Mouse (Mus musculus) urinary bladder, postnatal 14 days (tissue): ENCODE results near the gene Bag6.
A peak's percentile ranks its signal among the peaks of the same experiment; 100 is the strongest.
"Not testable (repeated sequence)": the region's sequence is repeated elsewhere in the genome, so short reads cannot be mapped to it uniquely, and the experiment has no call there.

Experiments
- DNase-seq: peaks from one replicate; pipeline ENCODE4 v3.0.0; 2021; ENCODE audit warnings: low spot score

Bag6 gene

DNA sequence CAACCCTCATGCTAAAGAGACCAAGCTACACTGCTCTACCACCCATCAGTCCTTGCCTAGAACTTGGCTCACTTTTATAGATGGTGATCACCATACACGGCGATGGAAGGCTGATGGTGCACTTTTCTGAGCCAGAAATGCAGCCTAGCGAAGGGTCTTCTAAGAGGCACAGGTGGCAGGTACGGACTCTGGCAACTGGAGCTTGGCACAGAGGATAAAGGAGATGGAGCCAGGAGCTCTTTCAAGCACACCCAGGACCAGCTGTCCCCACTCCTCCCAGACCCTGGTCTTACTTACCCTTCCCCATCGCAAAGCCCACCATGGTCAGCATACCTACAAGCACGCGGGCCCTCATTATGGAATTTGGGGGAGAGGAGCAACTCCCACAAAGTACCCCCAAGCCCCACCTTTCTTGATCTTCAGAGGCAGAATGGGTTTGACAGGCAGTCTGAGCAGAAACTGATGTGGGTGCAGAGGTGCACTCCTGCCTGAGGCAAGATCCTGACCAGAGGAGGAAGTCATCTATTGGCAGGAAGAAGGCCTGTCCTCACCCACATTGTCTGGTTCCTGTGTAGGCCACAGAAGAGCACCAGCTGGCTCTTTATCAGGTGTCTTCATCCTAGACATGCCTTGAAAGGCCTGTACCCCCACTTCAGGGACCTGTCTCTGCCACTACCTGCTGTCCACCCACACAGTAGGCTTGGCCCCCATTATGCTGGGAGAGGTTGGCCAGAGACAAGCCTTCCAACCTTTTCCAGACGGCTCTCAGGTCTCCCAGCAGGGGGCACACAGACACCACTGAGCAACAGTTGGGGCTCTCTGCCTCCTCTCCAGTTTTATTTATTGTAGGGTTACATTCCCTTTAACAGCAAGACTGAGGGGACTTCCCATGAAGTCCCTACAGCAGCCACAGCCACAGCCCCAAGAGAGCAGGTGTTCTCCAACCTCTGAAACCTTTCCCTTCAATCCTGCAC lies 19.6 kb upstream of the Bag6 start, which contains the start of gene Ly6g5b:
TSS of gene Ly6g5b (minus strand) at position 383 of the 974 bp plus-strand sequence.
- no peak for DNase-seq

- DNase-seq = peak; percentile 46
Observed at GRCm38 (mm10) chr17:35120745-35121142, 14.2 kb upstream of the Bag6 start.

GRCm38 (mm10) chr17:35121143-35121799 lies 13.7 kb upstream of the Bag6 start, which contains the start of gene Gpank1:
Gene Gpank1, plus strand, starts transcription at chr17:35121455.
- peak; percentile 99 for DNase-seq

- DNase-seq = peak; percentile 42
Observed at GRCm38 (mm10) chr17:35121871-35122303, 13.1 kb upstream of the Bag6 start, which contains the start of gene Csnk2b. Gene Csnk2b, minus strand, starts transcription at chr17:35122053.

DNA sequence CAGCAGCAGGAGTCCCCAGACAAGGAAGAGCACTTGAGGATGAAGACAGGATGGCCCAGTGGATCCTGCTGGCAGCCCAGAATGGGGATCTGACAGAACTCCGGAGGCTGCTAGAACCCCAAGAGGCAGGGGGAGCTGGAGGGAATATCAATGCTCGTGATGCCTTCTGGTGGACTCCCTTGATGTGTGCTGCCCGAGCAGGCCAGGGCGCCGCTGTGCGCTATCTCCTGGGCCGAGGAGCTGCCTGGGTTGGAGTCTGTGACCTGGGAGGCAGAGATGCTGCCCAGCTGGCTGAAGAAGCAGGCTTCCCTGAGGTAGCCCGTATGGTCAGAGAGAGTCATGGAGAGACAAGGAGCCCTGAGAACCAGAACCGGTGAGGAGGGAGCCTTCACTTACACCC lies 11.7 kb upstream of the Bag6 start:
- not testable (repeated sequence) for DNase-seq

DNA sequence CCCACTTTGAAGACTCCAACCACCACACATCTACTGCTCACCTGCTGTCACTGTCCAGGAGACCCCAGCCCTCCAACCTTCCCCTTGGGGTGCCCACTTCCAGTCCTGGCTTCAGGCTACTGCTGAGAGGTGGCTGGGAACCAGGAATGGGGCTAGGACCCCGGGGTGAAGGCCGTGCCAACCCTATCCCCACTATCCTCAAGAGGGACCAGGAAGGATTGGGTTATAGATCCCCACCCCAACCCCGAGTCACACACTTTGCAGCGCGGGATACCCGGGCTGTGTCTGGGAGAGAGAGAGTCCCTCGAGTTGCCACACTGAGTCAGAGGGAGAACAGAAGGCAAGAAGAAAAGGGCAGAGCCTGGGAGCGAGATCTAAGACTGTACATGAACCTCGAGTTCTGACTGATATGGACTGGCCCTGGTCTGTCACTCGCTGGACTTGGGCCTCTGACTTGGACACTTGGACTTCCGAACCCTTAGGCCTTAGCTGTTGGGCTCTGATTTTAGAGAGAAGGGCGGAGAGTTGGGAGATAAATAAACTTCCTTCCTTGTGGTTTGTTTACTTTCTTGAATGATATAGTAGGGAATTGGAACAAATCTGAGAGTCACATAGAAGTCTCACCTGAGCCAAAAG lies 10.6 kb upstream of the Bag6 start:
- DNase-seq = not testable (repeated sequence)

DNA sequence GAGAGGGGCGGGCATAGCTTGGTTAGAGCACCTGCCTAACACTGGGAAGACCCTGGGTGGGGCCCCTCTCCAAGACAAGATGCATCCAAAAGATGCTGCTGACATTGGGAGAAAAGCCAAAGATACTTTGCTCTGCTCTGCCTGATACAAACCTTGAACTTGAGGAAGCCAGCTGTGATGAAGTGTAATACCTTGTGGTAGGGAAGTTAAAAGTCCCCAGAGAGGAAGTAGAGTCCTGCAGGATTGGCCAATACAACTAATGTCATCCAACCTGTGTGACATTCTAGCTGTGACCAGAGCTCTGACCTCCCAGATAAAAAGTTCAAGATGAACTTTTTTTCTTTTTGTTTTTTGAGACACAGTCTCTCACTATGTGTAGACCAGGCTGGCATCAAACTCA lies 9.9 kb upstream of the Bag6 start:
- DNase-seq = no peak

DNA sequence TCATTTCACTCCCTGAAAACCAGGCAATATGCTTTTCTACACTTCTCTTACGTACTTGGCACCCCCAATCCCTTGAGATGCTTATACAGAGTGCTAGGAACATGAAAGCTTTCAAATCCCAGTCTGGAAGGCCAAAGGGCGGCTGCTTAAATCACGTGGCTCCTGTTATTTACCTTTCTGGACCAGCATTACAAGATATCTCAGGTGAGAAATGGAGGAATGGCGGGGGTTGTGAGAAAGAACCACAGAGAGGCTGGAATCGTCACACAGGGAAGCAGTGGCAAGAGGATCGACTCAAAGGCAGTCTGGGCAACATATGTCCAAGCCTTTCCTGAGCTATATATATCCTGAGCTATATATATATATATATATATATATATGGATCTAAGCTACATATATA lies 9.4 kb upstream of the Bag6 start:
- DNase-seq = no peak

DNA sequence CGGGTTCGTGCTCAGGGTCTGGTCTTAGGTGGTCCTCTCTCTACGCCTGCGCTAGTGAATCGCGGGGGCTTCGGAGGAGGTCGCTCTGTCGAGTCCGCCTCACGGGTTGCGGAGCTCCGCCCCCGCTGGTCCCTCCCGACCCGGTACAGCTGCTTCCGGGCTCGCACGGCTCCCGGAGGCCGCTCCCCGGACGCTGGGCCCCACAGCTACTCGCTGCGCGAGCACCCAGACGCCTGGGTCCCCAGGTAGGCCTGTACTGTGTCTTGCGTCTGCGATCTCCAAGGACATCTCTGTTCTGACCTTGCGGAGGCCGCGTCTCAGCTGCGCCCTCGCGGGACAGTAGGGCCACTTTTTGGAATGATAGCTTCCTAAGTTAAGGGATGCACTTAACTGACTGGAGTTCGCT lies 8.8 kb upstream of the Bag6 start, which contains the start of gene D17H6S53E:
TSS of gene D17H6S53E (plus strand) at position 168 of the 406 bp plus-strand sequence.
- DNase-seq = peak; percentile 76

- DNase-seq = no peak
Observed at GRCm38 (mm10) chr17:35127017-35127416, 8.0 kb upstream of the Bag6 start.

- no peak for DNase-seq
Observed at GRCm38 (mm10) chr17:35128996-35129395, 6.0 kb upstream of the Bag6 start.

DNA sequence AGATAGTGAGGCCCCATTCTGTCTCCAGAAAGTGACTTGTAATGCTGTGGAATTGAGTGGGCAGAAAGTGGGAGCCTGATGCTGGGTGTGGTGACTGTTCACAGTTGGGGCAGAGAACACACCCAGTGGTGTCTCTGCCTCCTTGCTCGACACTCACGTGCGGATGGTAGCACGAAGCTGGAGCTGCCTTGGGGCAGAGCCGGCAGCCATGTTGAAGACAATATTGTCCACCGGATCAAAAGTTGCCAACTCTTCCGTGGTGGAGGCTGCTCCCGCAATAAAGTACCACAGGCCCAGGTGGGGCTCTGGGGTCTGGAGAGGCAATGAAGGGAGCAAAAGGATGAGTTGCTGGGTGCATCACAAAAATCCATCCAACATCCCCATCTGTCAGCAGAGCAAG lies 3.9 kb upstream of the Bag6 start:
- no peak for DNase-seq

- DNase-seq = no peak
Observed at GRCm38 (mm10) chr17:35131500-35132173, 3.3 kb upstream of the Bag6 start, which contains the start of gene Apom. Gene Apom, minus strand, starts transcription at chr17:35132050.

DNA sequence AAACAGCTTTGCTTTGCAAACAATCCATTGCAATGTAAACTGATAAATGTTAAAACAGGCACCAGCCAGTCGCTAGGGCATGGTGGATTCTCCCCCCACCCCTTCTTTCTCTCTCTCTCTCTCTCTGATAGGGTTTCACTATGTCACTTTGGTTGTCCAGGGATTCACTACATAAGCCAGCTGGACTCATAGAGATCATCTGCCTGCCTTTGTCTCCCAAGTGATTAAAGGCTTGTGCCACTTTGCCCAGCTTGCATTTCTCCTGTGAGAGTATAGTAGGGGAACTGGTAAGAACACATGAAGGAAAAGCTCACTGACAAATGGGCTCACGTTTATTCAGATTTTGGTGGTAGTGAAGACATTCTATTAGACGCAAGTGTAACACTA lies 2.8 kb upstream of the Bag6 start:
- no peak for DNase-seq

DNA sequence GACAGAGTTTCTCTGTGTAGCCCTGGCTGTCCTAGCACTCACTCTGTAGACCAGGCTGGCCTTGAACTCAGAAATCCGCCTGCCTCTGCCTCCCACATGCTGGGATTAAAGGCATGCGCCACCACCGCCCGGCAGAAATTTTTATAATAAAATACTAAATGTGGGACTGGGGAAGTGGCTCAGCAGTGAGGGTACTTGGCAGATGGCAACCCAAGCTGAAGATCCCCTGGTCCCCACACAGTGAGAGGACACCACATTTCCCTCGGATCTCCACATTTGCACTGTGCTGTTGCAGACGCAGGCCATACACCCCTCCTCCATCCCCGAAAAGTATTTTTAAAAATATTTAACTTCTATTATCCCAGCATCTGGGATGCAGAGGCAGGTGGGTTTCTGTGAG lies 1.5 kb upstream of the Bag6 start:
- no peak for DNase-seq

DNA sequence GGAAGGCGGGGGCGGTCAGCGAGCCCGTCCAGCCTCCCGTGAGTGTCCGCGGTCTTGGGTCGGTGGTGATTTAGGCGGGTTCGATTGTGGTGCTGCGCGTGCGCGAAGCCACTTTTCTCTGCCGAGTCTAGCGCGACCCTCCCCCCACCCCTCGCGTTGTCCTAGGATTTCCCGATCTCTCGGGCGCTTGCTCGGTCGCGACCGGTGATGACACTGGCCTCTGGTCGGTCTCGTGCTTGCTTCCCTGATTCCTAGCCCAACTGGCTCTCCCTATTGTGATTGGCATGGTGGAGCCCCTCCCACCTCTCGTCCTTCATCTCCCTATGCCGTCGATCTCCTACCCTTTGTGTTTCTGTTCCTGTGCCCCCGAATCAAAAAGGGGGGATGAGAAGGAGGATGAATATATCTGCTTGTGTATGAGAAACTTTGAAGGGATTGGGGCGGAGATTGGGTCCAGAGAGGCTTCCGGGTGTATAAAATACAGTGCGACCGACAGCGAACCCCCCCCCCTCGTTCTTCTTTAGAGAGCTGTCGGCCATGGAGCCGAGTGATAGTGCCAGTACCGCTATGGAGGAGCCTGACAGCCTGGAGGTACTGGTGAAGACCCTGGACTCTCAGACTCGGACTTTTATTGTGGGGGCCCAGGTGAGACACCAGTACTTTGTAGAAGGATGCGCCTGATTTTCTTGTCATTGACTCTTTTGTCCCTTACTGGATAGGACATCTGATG lies 778 bp downstream of the Bag6 start:
- no peak for DNase-seq

DNA sequence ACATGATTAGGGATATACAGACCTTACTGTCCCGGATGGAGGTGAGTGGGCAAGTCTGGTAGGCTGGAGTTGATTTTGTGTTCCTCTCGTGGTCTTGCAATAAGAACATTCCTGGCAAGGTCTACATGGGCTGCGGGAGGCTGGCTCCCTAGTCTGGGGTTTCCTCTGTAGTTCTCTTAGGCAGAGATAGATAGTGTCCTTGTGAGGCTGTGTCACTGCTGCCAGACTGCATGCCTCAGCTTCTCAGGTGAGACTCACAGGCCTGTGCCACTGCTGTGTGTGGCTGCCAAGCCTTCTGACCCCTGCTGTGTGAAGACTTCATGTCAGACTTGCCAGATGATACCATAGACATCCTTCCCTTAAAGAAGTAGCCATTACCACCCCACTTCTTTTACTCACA lies 4.3 kb downstream of the Bag6 start:
- no peak for DNase-seq

- no peak for DNase-seq
Observed at GRCm38 (mm10) chr17:35140490-35140996, 5.6 kb downstream of the Bag6 start.

DNA sequence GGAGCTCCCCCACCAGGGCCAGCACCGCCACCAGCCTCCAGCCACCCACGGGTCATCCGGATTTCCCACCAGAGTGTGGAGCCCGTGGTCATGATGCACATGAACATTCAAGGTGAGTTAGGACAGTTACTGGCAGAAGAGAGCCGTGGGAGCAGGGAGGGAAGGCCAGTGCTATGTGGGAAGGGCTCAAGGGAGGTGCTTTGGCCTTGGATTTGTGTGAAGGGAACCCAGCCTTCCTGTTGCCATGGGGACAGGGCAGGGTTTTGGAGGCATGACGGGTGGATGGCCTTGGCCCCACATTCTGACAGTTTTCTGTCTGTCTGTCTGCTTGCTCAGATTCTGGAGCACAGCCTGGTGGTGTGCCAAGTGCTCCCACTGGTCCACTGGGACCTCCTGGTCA lies 7.0 kb downstream of the Bag6 start:
- DNase-seq = no peak

DNA sequence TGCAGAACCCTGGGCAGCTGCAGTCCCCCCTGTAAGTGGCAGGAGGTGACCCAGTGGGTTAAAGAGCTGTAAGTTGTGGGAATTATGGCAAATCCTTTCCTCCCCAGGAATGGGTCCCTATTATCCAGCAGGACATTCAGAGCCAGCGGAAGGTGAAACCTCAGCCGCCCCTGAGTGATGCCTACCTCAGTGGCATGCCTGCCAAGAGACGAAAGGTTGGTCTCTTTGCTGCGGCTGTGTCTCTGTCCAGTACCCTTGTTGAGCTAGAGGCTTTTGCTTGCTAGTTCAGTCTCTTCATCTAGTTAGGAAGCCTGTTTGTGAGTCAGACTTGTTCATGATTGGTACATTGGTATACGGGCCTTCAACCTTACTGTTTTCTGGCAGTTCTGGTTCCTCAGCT lies 11.2 kb downstream of the Bag6 start:
- DNase-seq = no peak

GRCm38 (mm10) chr17:35147348-35147747 lies 12.4 kb downstream of the Bag6 start:
- no peak for DNase-seq
